Mouse (Mus musculus) CH12.LX (cell line): ENCODE data around the gene Rbfox1. TPM values are rescaled to one million over a fixed set of nuclear protein-coding genes. Genes with fewer than 3 reads are reported as not detected.

Source experiments
- DNase-seq: peaks from one replicate; pipeline ENCODE4 v3.0.0-alpha.2; 2013; ENCODE audit errors: extremely low read depth
- H3K27ac ChIP-seq: 2 replicates; pipeline ENCODE4 v1.5.1; 2012; ENCODE audit warnings: low read depth, mild to moderate bottlenecking, control low read depth, moderate library complexity; ENCODE audit not compliant: insufficient read depth
- H3K27me3 ChIP-seq: replicated peaks from 2 replicates; pipeline ENCODE3; 2012; ENCODE audit warnings: inconsistent platforms
- H3K36me3 ChIP-seq, 2 experiments: replicated peaks in 1 of 2; 2 replicates each; pipeline versions ENCODE3 to v1.6.1; 2012; ENCODE audit warnings: inconsistent platforms in 1 of 2, low read length in 1 of 2, mild to moderate bottlenecking in 1 of 2, mixed read lengths in 1 of 2, moderate library complexity in 1 of 2; ENCODE audit not compliant: control insufficient read depth in 1 of 2, insufficient read depth in 1 of 2
- H3K4me1 ChIP-seq, 2 experiments: 2 replicates each; pipeline ENCODE4 v1.6.1; 2012; ENCODE audit warnings: inconsistent platforms in 1 of 2, moderate library complexity in 1 of 2; ENCODE audit not compliant: insufficient read depth in 2 of 2, control insufficient read depth in 1 of 2
- H3K4me2 ChIP-seq: 2 replicates; pipeline ENCODE4 v1.6.1; 2012; ENCODE audit warnings: low read depth, mild to moderate bottlenecking, control low read depth; ENCODE audit not compliant: poor library complexity, insufficient read depth, severe bottlenecking
- H3K4me3 ChIP-seq, 3 experiments: fragments of 150-350 bp in 1 of 3; sonication (generic) in 1 of 3; replicated peaks in 1 of 3; 2 replicates each; pipeline versions ENCODE3 to v1.5.1; 2011 to 2012; ENCODE audit warnings: low read depth in 2 of 3, low read length in 2 of 3, mild to moderate bottlenecking in 2 of 3, moderate library complexity in 2 of 3, control low read depth in 1 of 3, improper control_type of control experiment in 1 of 3, inconsistent platforms in 1 of 3, mixed read lengths in 1 of 3; ENCODE audit not compliant: poor library complexity in 1 of 3
- H3K79me2 ChIP-seq: replicated peaks from 2 replicates; pipeline ENCODE4 v1.6.1; 2012; ENCODE audit warnings: mild to moderate bottlenecking, moderate library complexity; ENCODE audit not compliant: control insufficient read depth, poor library complexity, insufficient read depth, severe bottlenecking; ENCODE audit errors: extremely low read depth
- H3K9ac ChIP-seq: 2 replicates; pipeline ENCODE4 v1.6.1; 2012; ENCODE audit warnings: low read depth, mild to moderate bottlenecking, control low read depth, moderate library complexity; ENCODE audit not compliant: insufficient read depth
- H3K9me3 ChIP-seq: replicated peaks from 2 replicates; pipeline ENCODE3; 2012; ENCODE audit warnings: low read length, inconsistent platforms, mixed read lengths
- BHLHE40 ChIP-seq: IDR thresholded peaks from 2 replicates; pipeline ENCODE4 v1.6.1; 2011; ENCODE audit warnings: mild to moderate bottlenecking, low read depth, low read length, improper control_type of control experiment
- CHD1 ChIP-seq: IDR thresholded peaks from 2 replicates; pipeline ENCODE4 v1.6.1; 2012; ENCODE audit warnings: low read depth, low read length, improper control_type of control experiment, inconsistent platforms
- CHD2 ChIP-seq: IDR thresholded peaks from 2 replicates; pipeline ENCODE4 v1.6.1; 2011; ENCODE audit warnings: low read length, improper control_type of control experiment
- E2F4 ChIP-seq: IDR thresholded peaks from 2 replicates; pipeline ENCODE4 v1.6.1; 2011; ENCODE audit warnings: low read depth, low read length, improper control_type of control experiment; ENCODE audit not compliant: insufficient replicate concordance
- EP300 ChIP-seq: IDR thresholded peaks from 2 replicates; pipeline ENCODE4 v1.6.1; 2011; ENCODE audit warnings: low read length, improper control_type of control experiment
- HCFC1 ChIP-seq: IDR thresholded peaks from 2 replicates; pipeline ENCODE4 v1.6.1; 2012; ENCODE audit warnings: low read depth, mild to moderate bottlenecking, inconsistent platforms, low read length, improper control_type of control experiment
- IRF4 ChIP-seq: IDR thresholded peaks from 2 replicates; pipeline ENCODE4 v1.6.1; 2014; ENCODE audit warnings: low read depth, mild to moderate bottlenecking, inconsistent platforms, low read length, improper control_type of control experiment
- JUN ChIP-seq: IDR thresholded peaks from 2 replicates; pipeline ENCODE4 v1.6.1; 2011; ENCODE audit warnings: low read depth, mild to moderate bottlenecking, low read length, improper control_type of control experiment, moderate library complexity; ENCODE audit not compliant: insufficient read depth
- JUND ChIP-seq: conservative IDR thresholded peaks from 2 replicates; pipeline ENCODE4 v1.6.1; 2011; ENCODE audit warnings: low read depth, low read length, improper control_type of control experiment
- KAT2A ChIP-seq: IDR thresholded peaks from 2 replicates; pipeline ENCODE4 v1.6.1; 2012; ENCODE audit warnings: low read length, improper control_type of control experiment, inconsistent platforms; ENCODE audit not compliant: insufficient replicate concordance
- MAFK ChIP-seq: IDR thresholded peaks from 2 replicates; pipeline ENCODE4 v1.6.1; 2011; ENCODE audit warnings: low read length, improper control_type of control experiment; ENCODE audit not compliant: insufficient replicate concordance
- MAZ ChIP-seq: IDR thresholded peaks from 2 replicates; pipeline ENCODE4 v1.6.1; 2012; ENCODE audit warnings: low read depth, mild to moderate bottlenecking, inconsistent platforms, low read length, improper control_type of control experiment, moderate library complexity
- MXI1 ChIP-seq: IDR thresholded peaks from 2 replicates; pipeline ENCODE4 v1.6.1; 2011; ENCODE audit warnings: mild to moderate bottlenecking, low read depth, low read length, improper control_type of control experiment
- NELFE ChIP-seq: IDR thresholded peaks from 2 replicates; pipeline ENCODE4 v1.6.1; 2011; ENCODE audit warnings: low read depth, low read length, improper control_type of control experiment
- NRF1 ChIP-seq: IDR thresholded peaks from 2 replicates; pipeline ENCODE4 v1.6.1; 2014; ENCODE audit warnings: low read depth, mild to moderate bottlenecking, inconsistent platforms, low read length, improper control_type of control experiment, moderate library complexity
- PAX5 ChIP-seq: IDR thresholded peaks from 2 replicates; pipeline ENCODE4 v1.6.1; 2012; ENCODE audit warnings: low read length, inconsistent platforms, mixed read lengths
- RCOR1 ChIP-seq: conservative IDR thresholded peaks from 2 replicates; pipeline ENCODE4 v1.6.1; 2012; ENCODE audit warnings: low read depth, mild to moderate bottlenecking, inconsistent platforms, low read length, improper control_type of control experiment
- SIN3A ChIP-seq: IDR thresholded peaks from 2 replicates; pipeline ENCODE4 v1.6.1; 2012; ENCODE audit warnings: low read length, improper control_type of control experiment, inconsistent platforms
- SMC3 ChIP-seq: IDR thresholded peaks from 2 replicates; pipeline ENCODE4 v1.6.1; 2011; ENCODE audit warnings: low read depth, low read length, improper control_type of control experiment
- USF2 ChIP-seq: conservative IDR thresholded peaks from 2 replicates; pipeline ENCODE4 v1.6.1; 2011; ENCODE audit warnings: low read depth, low read length, improper control_type of control experiment
- ZKSCAN1 ChIP-seq: IDR thresholded peaks from 2 replicates; pipeline ENCODE4 v1.6.1; 2012; ENCODE audit warnings: low read depth, inconsistent platforms, low read length, improper control_type of control experiment, borderline replicate concordance
- dilution Hi-C: fragments of 300-500 bp; cut with MboI; formaldehyde crosslinking; loops from 2 replicates; pipeline ENCODE4 v1.14.3; 2020; ENCODE audit warnings: low sequenced_read_pairs; ENCODE audit not compliant: extremely low pct_unique_long_range_greater_than_20kb, extremely low pct_ligation_motif_present
- in situ Hi-C: fragments of 300-500 bp; cut with MboI; formaldehyde crosslinking; loops from 3 replicates; pipeline ENCODE4 v1.14.3; 2019; ENCODE audit warnings: low sequenced_read_pairs, low pct_ligation_motif_present, low pct_unique_long_range_greater_than_20kb, mixed read lengths
- polyA plus RNA-seq: library from polyadenylated mRNA; unstranded; fragments of >175 nt; gene quantifications from 2 replicates; pipeline ENCODE4 v1.2.1, GENCODE M21; 2012; ENCODE audit warnings: low read depth; ENCODE audit not compliant: insufficient read length
- total RNA-seq, 2 experiments: library from RNA; depleted of rRNA; stranded (reverse); fragments of 300-350 nt in 1 of 2; fragments of >200 nt in 1 of 2; gene quantifications; 2 replicates each; pipeline ENCODE4 v1.2.3; 2012 to 2014

Gene Rbfox1
- total and polyA plus RNA-seq, 3 experiments = not detected

GRCm38 (mm10) chr16:5945682-5946081 is 60.5 kb downstream of the Rbfox1 start:
- in situ Hi-C loops = no loop called here
- dilution Hi-C loops = no loop called here

GRCm38 (mm10) chr16:5953106-5953505 is 68.0 kb downstream of the Rbfox1 start:
- Histone ChIP-seq H3K9me3 (peaks cover 22% of the 10 kb centered on the region), H3K27me3 (peaks cover 15% of the 10 kb centered on the region), H3K9ac (no peak overlapping the region), H3K4me2 (no peak overlapping the region), H3K27ac (no peak overlapping the region), H3K79me2 (no peaks in the 10 kb centered on the region), H3K36me3 (no peaks in the 10 kb centered on the region), H3K4me3 (no peak overlapping the region), H3K4me1 (no peaks in the 10 kb centered on the region)
- DNase-seq = no peak
- in situ Hi-C loops = no loop called here
- dilution Hi-C loops = no loop called here
- no peak for TF ChIP-seq MAZ
- TF ChIP-seq CHD1 = no peak
- no peak for TF ChIP-seq PAX5
- no peak for TF ChIP-seq CHD2

More at GRCm38 (mm10) chr16:5945682-5946081, 60.5 kb downstream of the Rbfox1 start:
- Histone ChIP-seq H3K4me3 (no peak overlapping the region), H3K4me1 (no peaks in the 10 kb centered on the region), H3K36me3 (no peaks in the 10 kb centered on the region), H3K79me2 (no peaks in the 10 kb centered on the region), H3K9ac (no peak overlapping the region), H3K4me2 (no peak overlapping the region), H3K27ac (no peak overlapping the region), H3K27me3 (peaks cover 21% of the 10 kb centered on the region), H3K9me3 (peaks cover 25% of the 10 kb centered on the region)
- DNase-seq = no peak
- TF ChIP-seq MXI1 (no peak), MAFK (no peak), CHD2 (no peak), E2F4 (no peak), BHLHE40 (no peak), IRF4 (no peak), USF2 (no peak), HCFC1 (no peak)
- TF ChIP-seq, all 38 proteins: peak for 0

- no peak for TF ChIP-seq JUND
- TF ChIP-seq MXI1 = no peak
- no peak for TF ChIP-seq MAFK
- TF ChIP-seq HCFC1 = no peak
- TF ChIP-seq NRF1 = no peak
- no peak for TF ChIP-seq SMC3
- TF ChIP-seq SIN3A = no peak
- TF ChIP-seq RCOR1 = no peak
- TF ChIP-seq ZKSCAN1 = no peak
- TF ChIP-seq PAX5 = no peak
- TF ChIP-seq CHD1 = no peak
- TF ChIP-seq EP300 = no peak
- no peak for TF ChIP-seq NELFE
- TF ChIP-seq IRF4 = no peak
- TF ChIP-seq JUN = no peak
- no peak for TF ChIP-seq KAT2A
- no peak for TF ChIP-seq E2F4
- H3K4me1 ChIP-seq = no peaks in the 10 kb centered on the region
- no peak for DNase-seq
- in situ Hi-C loops (no loop called here), dilution Hi-C loops (no loop called here)
- no peak overlapping the region for H3K27ac ChIP-seq
- no peaks in the 10 kb centered on the region for H3K79me2 ChIP-seq
- H3K9me3 ChIP-seq = peaks cover 13% of the 10 kb centered on the region
- H3K36me3 ChIP-seq = no peaks in the 10 kb centered on the region
- H3K4me2 ChIP-seq = no peak overlapping the region
- no peak overlapping the region for H3K4me3 ChIP-seq
- H3K27me3 ChIP-seq = peaks cover 19% of the 10 kb centered on the region
- H3K9ac ChIP-seq = no peak overlapping the region
Observed at GRCm38 (mm10) chr16:5957418-5957817, 72.3 kb downstream of the Rbfox1 start.
